Mouse (Mus musculus): ENCODE measurements around the gene Pou4f1. TPM values are rescaled to one million over a fixed set of nuclear protein-coding genes. Genes with fewer than 3 reads are reported as not detected.

The Pou4f1 gene
- polyA plus RNA-seq, 1 experiment from 2014 or later: 0.43 TPM

DNA sequence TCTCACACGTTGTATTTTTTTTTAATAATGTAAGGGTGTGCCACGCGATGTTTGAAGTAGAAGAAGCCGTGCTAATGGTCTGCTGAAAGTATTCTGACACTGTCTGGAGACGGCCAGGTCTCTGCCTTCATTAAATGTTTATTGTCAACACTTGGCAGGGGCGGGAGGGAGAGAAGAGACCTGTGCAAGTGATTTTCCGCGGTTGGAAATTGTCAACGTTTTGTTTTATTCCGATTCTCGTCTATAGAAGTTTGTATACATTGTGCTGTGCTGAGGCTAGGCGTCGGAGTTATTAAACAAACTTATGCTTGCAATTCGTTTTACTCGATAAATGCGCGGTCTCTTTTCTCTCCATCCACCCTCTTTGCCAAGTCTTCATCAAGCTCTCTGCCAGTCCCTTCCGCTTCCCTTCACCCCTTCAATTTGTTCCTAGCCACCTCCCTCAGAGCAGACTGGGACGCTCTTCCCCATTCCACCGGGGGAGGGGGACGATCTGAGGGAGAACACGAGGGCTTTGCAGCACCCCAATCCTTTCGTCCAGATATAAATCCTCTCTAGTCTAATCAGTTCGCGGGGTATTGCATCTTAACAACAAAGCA, 8.2 kb downstream of the Pou4f1 start:
- ATAC-seq (ENCODE audit: insufficient number of reproducible peaks, low FRiP score, low TSS enrichment, low read depth) (no peak), DNase-seq (ENCODE audit: low spot score) (peak; percentile 51)
- Histone ChIP-seq H3K27ac (replicated peaks; ENCODE audit: low read depth, low read length) (no peak overlapping the region), H3K9ac (ENCODE audit: low read length) (no peak overlapping the region), H3K4me3 (ENCODE audit: low read depth, low read length) (no peak overlapping the region), H3K4me2 (ENCODE audit: low read depth, severe bottlenecking) (peak overlapping the region; percentile 7; the same call in 1 of the 2 replicates), H3K27me3 (ENCODE audit: control insufficient read depth, insufficient read depth, low read length) (peaks cover 46% of the 10 kb centered on the region), H3K9me3 (ENCODE audit: control insufficient read depth, low read length) (no peaks in the 10 kb centered on the region), H3K36me3 (ENCODE audit: control insufficient read depth, insufficient read depth, low read length) (no peaks in the 10 kb centered on the region), H3K4me1 (ENCODE audit: control insufficient read depth, insufficient read depth, low read length) (peaks cover 5% of the 10 kb centered on the region; the same call in 1 of the 2 replicates)
- under 1% methylated on average over 25 of the region's 25 CpGs for WGBS

DNA sequence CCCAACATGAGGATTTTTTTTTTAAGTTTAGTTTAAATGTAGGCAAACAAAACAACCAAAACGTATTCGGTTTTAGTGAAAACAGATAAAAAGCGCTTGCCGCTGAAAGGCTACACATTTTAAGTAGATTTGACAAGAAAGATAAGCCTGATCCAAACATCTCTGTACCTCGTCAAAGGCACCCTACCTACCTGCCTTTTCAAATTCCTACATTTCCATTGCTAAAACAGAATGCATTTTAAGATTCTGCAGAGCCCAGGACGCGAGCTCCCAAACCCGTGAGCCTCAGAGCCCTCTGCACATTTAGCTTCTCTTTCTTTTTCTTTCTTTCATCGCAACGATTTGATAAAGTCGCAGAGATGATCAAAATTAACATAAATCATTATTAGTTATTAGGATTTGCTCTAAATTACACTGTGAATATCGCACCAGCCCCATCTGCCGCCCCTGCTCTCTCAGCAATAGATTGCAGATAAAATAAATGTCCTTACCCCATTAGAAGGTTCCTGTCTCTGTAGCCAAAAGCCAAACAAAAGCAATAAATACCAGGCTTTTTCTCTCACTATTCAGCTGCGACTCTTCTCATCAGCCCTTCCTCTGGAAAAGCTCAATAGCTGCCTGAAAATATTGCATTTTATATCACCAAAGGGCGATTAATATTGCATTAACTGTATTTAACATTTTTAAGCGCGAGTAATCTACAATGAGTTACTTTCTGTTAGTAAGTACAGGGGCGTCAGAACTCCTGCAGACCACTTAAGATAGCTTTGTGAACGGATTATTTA, 8.9 kb downstream of the Pou4f1 start:
- Histone ChIP-seq H3K4me1 (ENCODE audit: control insufficient read depth, insufficient read depth, low read length) (peaks cover 5% of the 10 kb centered on the region; the same call in 1 of the 2 replicates), H3K4me2 (ENCODE audit: low read depth, severe bottlenecking) (peak overlapping the region; percentile 7; the same call in 1 of the 2 replicates), H3K9me3 (ENCODE audit: control insufficient read depth, low read length) (no peaks in the 10 kb centered on the region), H3K27ac (replicated peaks; ENCODE audit: low read depth, low read length) (no peak overlapping the region), H3K36me3 (ENCODE audit: control insufficient read depth, insufficient read depth, low read length) (no peaks in the 10 kb centered on the region), H3K4me3 (ENCODE audit: low read depth, low read length) (no peak overlapping the region), H3K9ac (ENCODE audit: low read length) (no peak overlapping the region), H3K27me3 (ENCODE audit: control insufficient read depth, insufficient read depth, low read length) (peaks cover 41% of the 10 kb centered on the region)
- DNase-seq (ENCODE audit: low spot score): peak; percentile 42
- under 1% methylated on average over 19 of the region's 19 CpGs for WGBS
- ATAC-seq (ENCODE audit: insufficient number of reproducible peaks, low FRiP score, low TSS enrichment, low read depth): no peak

DNA sequence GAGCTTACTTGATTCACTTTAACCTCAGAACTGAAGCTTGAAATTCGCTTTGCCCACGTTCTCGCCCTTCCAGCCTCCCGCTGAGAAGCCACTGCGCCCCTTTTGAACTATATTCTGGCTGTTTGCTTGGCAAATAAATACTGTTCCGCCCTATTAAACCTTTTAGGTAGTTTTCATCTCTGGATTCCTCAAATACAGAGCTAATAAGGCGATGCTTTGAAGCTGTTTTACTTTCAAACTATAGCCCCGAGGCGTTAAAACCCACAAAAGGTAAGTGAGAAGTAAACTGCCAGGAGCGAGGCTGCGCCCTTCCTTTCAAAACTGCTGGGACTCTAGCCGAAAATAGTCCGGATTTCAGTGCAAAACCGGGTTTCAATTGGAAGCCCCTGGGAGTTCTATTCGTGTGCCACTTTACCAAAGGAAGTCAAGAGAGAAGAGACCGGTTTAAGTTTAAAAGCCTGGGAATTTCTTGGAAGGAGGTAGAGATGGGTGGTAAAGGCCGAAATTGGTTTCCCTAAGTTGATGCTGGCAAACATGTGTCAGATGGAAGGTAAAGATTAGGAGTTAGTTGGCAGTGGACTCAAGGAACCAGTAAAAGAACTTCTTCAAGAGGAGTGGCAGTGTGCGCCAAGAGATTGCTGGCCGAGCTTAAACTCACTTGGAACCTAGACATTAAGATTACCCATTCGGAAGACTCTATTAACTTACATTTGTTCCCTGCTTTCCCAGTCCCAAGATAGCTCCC, 9.7 kb downstream of the Pou4f1 start:
- ATAC-seq (ENCODE audit: insufficient number of reproducible peaks, low FRiP score, low TSS enrichment, low read depth): no peak
- peak; percentile 46 for DNase-seq (ENCODE audit: low spot score)
- Histone ChIP-seq H3K27ac (replicated peaks; ENCODE audit: low read depth, low read length) (no peak overlapping the region), H3K9me3 (ENCODE audit: control insufficient read depth, low read length) (no peaks in the 10 kb centered on the region), H3K27me3 (ENCODE audit: control insufficient read depth, insufficient read depth, low read length) (peaks cover 33% of the 10 kb centered on the region), H3K4me3 (ENCODE audit: low read depth, low read length) (no peak overlapping the region), H3K36me3 (ENCODE audit: control insufficient read depth, insufficient read depth, low read length) (no peaks in the 10 kb centered on the region), H3K4me1 (ENCODE audit: control insufficient read depth, insufficient read depth, low read length) (peaks cover 5% of the 10 kb centered on the region; the same call in 1 of the 2 replicates), H3K9ac (ENCODE audit: low read length) (no peak overlapping the region), H3K4me2 (ENCODE audit: low read depth, severe bottlenecking) (no peak overlapping the region)
- WGBS: under 1% methylated on average over 20 of the region's 20 CpGs

DNA sequence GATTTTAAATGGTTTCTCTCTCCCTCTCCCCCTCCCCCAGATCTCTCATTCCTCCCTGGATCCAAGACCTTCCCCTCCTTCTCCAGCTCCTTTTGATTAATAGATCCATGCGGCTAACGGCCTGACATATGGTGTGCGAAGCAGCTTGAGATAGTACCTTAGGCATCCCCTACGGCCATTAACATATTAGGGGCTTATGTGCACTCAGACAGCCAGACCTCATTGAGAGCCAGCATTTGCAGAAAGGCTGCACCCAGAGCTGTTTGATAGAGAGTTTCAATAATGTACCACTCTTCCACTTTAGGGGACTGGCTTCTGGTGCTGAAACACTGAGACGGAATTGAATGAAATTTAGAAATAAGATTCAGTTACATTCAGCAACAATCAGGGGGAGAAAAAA, 10.8 kb downstream of the Pou4f1 start:
- Histone ChIP-seq H3K4me1 (ENCODE audit: control insufficient read depth, insufficient read depth, low read length) (peaks cover 5% of the 10 kb centered on the region; the same call in 1 of the 2 replicates), H3K27me3 (ENCODE audit: control insufficient read depth, insufficient read depth, low read length) (peaks cover 32% of the 10 kb centered on the region), H3K9me3 (ENCODE audit: control insufficient read depth, low read length) (no peaks in the 10 kb centered on the region), H3K36me3 (ENCODE audit: control insufficient read depth, insufficient read depth, low read length) (no peaks in the 10 kb centered on the region), H3K9ac (ENCODE audit: low read length) (no peak overlapping the region), H3K4me2 (ENCODE audit: low read depth, severe bottlenecking) (no peak overlapping the region), H3K27ac (replicated peaks; ENCODE audit: low read depth, low read length) (no peak overlapping the region), H3K4me3 (ENCODE audit: low read depth, low read length) (no peak overlapping the region)
- ATAC-seq (ENCODE audit: insufficient number of reproducible peaks, low FRiP score, low TSS enrichment, low read depth) (no peak), DNase-seq (ENCODE audit: low spot score) (no peak)
- WGBS: 0% methylated on average over 5 of the region's 5 CpGs

DNA sequence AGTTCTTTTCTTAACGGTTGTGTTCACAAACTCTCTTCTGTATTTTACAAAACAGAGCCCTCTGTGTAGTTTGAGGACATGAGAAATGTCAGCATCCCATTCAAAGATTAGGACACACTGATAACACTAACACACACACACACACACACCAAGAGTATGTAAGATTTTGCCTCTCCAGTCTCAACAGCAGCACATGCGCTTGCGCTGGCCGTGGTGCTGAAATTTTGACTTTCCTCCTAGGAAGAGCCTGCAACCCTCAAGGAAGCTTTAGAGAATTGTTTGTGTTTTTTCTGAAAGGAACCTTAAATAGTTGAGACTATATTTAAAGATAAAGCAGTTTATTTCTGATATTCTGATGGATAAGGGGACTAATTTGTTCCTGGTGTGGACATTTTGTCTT, 14.0 kb downstream of the Pou4f1 start:
- ATAC-seq (ENCODE audit: insufficient number of reproducible peaks, low FRiP score, low TSS enrichment, low read depth): no peak; the same call in 1 of the 2 replicates
- WGBS: 8% methylated on average over 4 of the region's 4 CpGs

DNA sequence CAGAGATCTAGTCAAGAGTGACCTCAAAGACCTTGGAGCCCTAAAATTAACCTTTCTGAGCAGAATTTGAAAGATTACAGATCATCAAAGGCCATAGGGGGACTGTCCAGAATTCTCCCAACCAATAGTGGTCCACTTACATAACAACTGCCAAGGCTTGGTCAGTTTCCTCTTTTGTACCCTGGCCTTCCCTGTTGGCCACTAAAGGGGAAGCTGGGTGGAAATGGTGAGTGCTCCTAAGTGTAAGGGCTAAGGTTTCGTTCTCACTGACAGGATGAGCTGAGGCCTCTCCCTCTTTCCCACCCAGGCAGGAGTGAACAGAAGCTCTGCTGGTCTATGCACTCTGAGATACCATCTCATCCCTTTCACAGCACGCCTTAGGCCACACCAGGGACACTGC, 33.5 kb downstream of the Pou4f1 start:
- Histone ChIP-seq H3K27ac (replicated peaks; ENCODE audit: low read depth, low read length) (no peak overlapping the region), H3K36me3 (ENCODE audit: control insufficient read depth, insufficient read depth, low read length) (no peaks in the 10 kb centered on the region), H3K4me3 (ENCODE audit: low read depth, low read length) (no peak overlapping the region), H3K4me2 (ENCODE audit: low read depth, severe bottlenecking) (no peak overlapping the region), H3K4me1 (ENCODE audit: control insufficient read depth, insufficient read depth, low read length) (no peaks in the 10 kb centered on the region), H3K9me3 (ENCODE audit: control insufficient read depth, low read length) (no peaks in the 10 kb centered on the region), H3K9ac (ENCODE audit: low read length) (no peak overlapping the region), H3K27me3 (ENCODE audit: control insufficient read depth, insufficient read depth, low read length) (no peaks in the 10 kb centered on the region)
- DNase-seq (ENCODE audit: low spot score): no peak
- WGBS: 58% methylated on average over 2 of the region's 2 CpGs
- no peak for ATAC-seq (ENCODE audit: insufficient number of reproducible peaks, low FRiP score, low TSS enrichment, low read depth)

More for the DNA sequence above, 14.0 kb downstream of the Pou4f1 start:
- no peaks in the 10 kb centered on the region for H3K4me1 ChIP-seq (ENCODE audit: control insufficient read depth, insufficient read depth, low read length)
- H3K9me3 ChIP-seq (ENCODE audit: control insufficient read depth, low read length): no peaks in the 10 kb centered on the region
- DNase-seq (ENCODE audit: low spot score): peak; percentile 89
- peaks cover 14% of the 10 kb centered on the region; the same call in 1 of the 2 replicates for H3K27me3 ChIP-seq (ENCODE audit: control insufficient read depth, insufficient read depth, low read length)
- no peaks in the 10 kb centered on the region for H3K36me3 ChIP-seq (ENCODE audit: control insufficient read depth, insufficient read depth, low read length)
- H3K27ac ChIP-seq (replicated peaks; ENCODE audit: low read depth, low read length): no peak overlapping the region
- H3K9ac ChIP-seq (ENCODE audit: low read length): no peak overlapping the region
- no peak overlapping the region for H3K4me2 ChIP-seq (ENCODE audit: low read depth, severe bottlenecking)
- H3K4me3 ChIP-seq (ENCODE audit: low read depth, low read length): no peak overlapping the region

DNA sequence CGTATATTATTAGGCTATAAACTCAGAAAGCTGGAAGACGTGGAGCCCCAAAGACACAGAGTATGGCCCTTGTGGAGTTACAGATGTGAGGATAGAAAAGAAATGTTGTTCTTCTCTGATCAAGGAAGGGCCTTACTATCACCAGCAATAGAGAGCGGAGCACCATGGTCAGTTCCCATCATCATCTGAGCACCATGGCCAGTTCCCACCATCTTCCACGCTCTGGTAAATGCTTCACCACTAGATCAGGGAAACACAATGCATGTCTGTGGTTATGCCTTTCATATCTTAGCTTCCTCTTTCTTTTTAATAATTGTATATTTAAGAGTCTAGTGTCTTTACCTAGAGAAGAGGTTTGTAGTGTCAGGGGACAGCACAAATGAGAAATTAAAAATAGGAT, 37.0 kb downstream of the Pou4f1 start:
- Histone ChIP-seq H3K4me2 (ENCODE audit: low read depth, severe bottlenecking) (no peak overlapping the region), H3K4me1 (ENCODE audit: control insufficient read depth, insufficient read depth, low read length) (no peaks in the 10 kb centered on the region), H3K36me3 (ENCODE audit: control insufficient read depth, insufficient read depth, low read length) (no peaks in the 10 kb centered on the region), H3K27ac (replicated peaks; ENCODE audit: low read depth, low read length) (no peak overlapping the region), H3K4me3 (ENCODE audit: low read depth, low read length) (no peak overlapping the region), H3K27me3 (ENCODE audit: control insufficient read depth, insufficient read depth, low read length) (no peaks in the 10 kb centered on the region), H3K9me3 (ENCODE audit: control insufficient read depth, low read length) (no peaks in the 10 kb centered on the region), H3K9ac (ENCODE audit: low read length) (no peak overlapping the region)
- WGBS: 69% methylated on average over 4 of the region's 4 CpGs
- ATAC-seq (ENCODE audit: insufficient number of reproducible peaks, low FRiP score, low TSS enrichment, low read depth) (no peak), DNase-seq (ENCODE audit: low spot score) (no peak)

DNA sequence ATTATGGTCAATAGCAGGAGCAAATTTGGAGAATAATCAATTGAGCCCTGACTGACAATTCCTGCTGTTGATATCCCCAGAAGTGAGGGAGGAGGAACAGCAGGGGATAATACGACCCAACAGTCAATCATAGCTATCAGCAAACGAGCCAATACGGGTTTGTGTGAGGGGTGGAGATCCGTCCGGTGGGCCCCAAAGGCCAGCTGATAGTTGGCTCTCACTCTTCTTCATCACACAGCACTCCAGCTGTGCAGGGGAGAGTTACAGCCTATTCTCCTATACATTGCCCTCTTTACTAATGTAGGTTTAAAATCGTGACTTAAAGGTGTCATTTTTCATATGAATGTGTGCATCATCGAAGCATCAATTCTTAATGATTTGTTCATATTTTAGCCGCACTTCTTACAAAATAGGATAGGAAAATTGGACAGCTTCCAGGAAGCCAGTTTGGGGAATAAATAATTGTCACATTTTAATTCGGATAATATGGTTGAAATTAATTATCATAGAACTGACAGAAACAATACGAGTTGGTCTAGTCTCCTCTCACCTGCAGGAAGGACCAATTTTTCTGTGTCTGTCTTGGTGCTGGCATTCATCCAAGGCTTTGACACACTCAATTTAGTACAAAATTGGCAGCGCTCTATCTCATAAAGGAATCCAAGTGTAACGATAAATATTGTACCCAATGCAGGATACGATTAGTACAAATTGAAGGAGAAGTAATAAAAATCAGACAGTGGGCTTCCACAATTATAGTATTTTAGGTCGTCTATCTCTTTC, 43.9 kb downstream of the Pou4f1 start:
- no peaks in the 10 kb centered on the region for H3K27me3 ChIP-seq (ENCODE audit: control insufficient read depth, insufficient read depth, low read length)
- H3K27ac ChIP-seq (replicated peaks; ENCODE audit: low read depth, low read length): no peak overlapping the region
- DNase-seq (ENCODE audit: low spot score) (no peak), ATAC-seq (ENCODE audit: insufficient number of reproducible peaks, low FRiP score, low TSS enrichment, low read depth) (no peak)
- H3K9me3 ChIP-seq (ENCODE audit: control insufficient read depth, low read length): no peaks in the 10 kb centered on the region
- WGBS: 75% methylated on average over 14 of the region's 14 CpGs
- H3K4me3 ChIP-seq (ENCODE audit: low read depth, low read length): no peak overlapping the region
- no peaks in the 10 kb centered on the region for H3K4me1 ChIP-seq (ENCODE audit: control insufficient read depth, insufficient read depth, low read length)
- no peak overlapping the region for H3K9ac ChIP-seq (ENCODE audit: low read length)
- H3K4me2 ChIP-seq (ENCODE audit: low read depth, severe bottlenecking): no peak overlapping the region
- no peaks in the 10 kb centered on the region for H3K36me3 ChIP-seq (ENCODE audit: control insufficient read depth, insufficient read depth, low read length)

All from limb, embryonic 11.5 days (tissue).